Mouse (Mus musculus) intestine, embryonic 15.5 days (tissue): ENCODE data around the gene Rhebl1. TPM values are rescaled to one million over a fixed set of nuclear protein-coding genes. Genes with fewer than 3 reads are reported as not detected.

Experiments
- ATAC-seq: fragments of 200-750 bp; cut with Nextera tagmentation; 2 replicates; pipeline ENCODE4 v1.8.0; 2017; ENCODE audit warnings: moderate TSS enrichment, moderate library complexity
- H3K27ac ChIP-seq: fragments of 300-500 bp; sonication (generic); 2 replicates; pipeline ENCODE4 v1.5.1; 2015; ENCODE audit warnings: mild to moderate bottlenecking, inconsistent platforms
- H3K27me3 ChIP-seq: fragments of 300-500 bp; sonication (generic); replicated peaks from 2 replicates; pipeline ENCODE4 v1.6.1; 2015; ENCODE audit warnings: inconsistent platforms
- H3K36me3 ChIP-seq: fragments of 300-500 bp; sonication (generic); 2 replicates; pipeline ENCODE4 v1.6.1; 2015; ENCODE audit warnings: inconsistent platforms
- H3K4me1 ChIP-seq: fragments of 300-500 bp; sonication (generic); replicated peaks from 2 replicates; pipeline ENCODE4 v1.6.1; 2015; ENCODE audit warnings: inconsistent platforms
- H3K4me2 ChIP-seq: fragments of 300-500 bp; sonication (generic); replicated peaks from 2 replicates; pipeline ENCODE4 v1.6.1; 2015; ENCODE audit warnings: mild to moderate bottlenecking, inconsistent platforms
- H3K4me3 ChIP-seq: fragments of 300-500 bp; sonication (generic); replicated peaks from 2 replicates; pipeline ENCODE4 v1.5.1; 2015; ENCODE audit warnings: inconsistent platforms
- H3K9ac ChIP-seq: fragments of 300-500 bp; sonication (generic); 2 replicates; pipeline ENCODE4 v1.6.1; 2015; ENCODE audit warnings: inconsistent platforms
- H3K9me3 ChIP-seq: fragments of 300-500 bp; sonication (generic); 2 replicates; pipeline ENCODE4 v1.6.1; 2016; ENCODE audit warnings: inconsistent platforms
- WGBS: fragments of 180-500 bp; shearing (Covaris S2); methylation state at CpG from one replicate; pipeline ENCODE4 v1.1.7; 2015; 5-methylcytosine and 5-hydroxymethylcytosine counted together
- polyA plus RNA-seq: library from polyadenylated mRNA; unstranded; fragments of >200 nt; fragmentation: Nextera tagmentation; extraction: Ambion mirVana; gene quantifications from 2 replicates; pipeline ENCODE4 v1.2.1, GENCODE M21; 2015

Gene Rhebl1
- polyA plus RNA-seq, 1 experiment from 2014 or later = 12.5 TPM

DNA sequence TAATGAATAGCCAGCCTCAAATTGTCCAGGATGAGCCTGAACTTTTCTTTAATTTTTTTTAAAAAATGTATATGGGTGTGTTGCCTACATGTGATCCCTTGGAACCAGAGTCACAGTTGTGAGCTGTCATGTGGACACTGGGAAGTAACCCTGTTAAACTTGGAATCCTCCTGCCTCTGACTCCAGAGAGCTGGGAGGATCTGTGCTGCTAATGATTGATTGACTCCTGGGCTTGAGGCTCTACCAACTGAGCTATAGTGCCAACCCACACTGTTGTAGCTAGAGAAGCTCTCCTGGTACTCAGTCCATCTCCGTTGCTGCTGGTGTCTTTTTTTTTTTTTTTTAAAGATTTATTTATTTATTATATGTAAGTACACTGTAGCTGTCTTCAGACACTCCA is 10.2 kb downstream of the Rhebl1 start:
- no peaks in the 10 kb centered on the region for H3K27me3 ChIP-seq
- no peak overlapping the region for H3K4me3 ChIP-seq
- H3K27ac ChIP-seq = peak overlapping the region; percentile 48; the same call in 1 of the 2 replicates
- H3K4me2 ChIP-seq = no peak overlapping the region
- no peaks in the 10 kb centered on the region for H3K36me3 ChIP-seq
- 0 out of 2 replicates have a peak, but pooled peaks cover 7% of the 10 kb centered on the region for H3K4me1 ChIP-seq
- ATAC-seq = no peak
- H3K9ac ChIP-seq = no peak overlapping the region
- no peaks in the 10 kb centered on the region for H3K9me3 ChIP-seq
- 68% methylated on average over 1 of the region's 1 CpGs for WGBS

DNA sequence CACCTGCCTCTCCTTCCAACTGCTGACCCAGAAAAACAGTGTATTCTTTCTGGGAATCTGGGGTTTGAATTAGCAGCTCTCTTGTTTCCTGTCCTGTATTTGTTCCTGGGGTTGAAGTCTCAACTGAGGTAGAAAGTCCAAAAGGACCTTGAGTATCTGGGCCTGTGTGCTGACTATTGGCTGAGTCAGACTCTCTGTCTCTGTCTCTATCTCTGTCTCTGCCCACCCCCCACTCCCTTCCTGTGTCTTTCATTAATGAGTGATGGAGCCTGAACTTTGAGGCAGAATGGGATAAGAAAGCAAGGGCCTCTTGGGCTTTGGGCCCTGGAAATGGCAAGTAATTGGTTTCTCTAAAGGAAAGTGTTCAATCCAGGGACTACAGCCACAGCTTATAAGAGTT is 10.7 kb downstream of the Rhebl1 start:
- Histone ChIP-seq H3K36me3 (no peaks in the 10 kb centered on the region), H3K4me1 (0 out of 2 replicates have a peak, but pooled peaks cover 7% of the 10 kb centered on the region), H3K4me2 (no peak overlapping the region), H3K9ac (no peak overlapping the region), H3K27me3 (no peaks in the 10 kb centered on the region), H3K9me3 (no peaks in the 10 kb centered on the region), H3K27ac (peak overlapping the region; percentile 64), H3K4me3 (no peak overlapping the region)
- ATAC-seq = peak; percentile 34; the same call in 1 of the 2 replicates

DNA sequence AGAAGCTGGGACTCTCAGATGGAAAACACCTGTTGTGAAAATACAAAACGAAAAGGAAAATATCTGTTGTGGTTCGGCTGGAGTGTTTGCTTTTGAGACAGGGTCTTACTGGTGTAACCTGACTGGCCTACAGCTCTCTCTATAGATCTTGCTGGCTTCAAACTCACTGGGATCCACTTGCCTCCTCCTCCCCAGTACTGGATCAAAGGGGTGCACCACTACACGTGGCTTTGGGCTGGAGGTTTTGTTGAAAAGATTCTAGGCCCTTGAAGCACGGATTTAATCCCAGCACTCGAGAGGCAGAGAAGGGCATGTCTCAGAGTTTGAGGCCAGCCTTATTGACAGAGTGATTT is 12.7 kb downstream of the Rhebl1 start:
- peak overlapping the region; percentile 95 for H3K4me2 ChIP-seq
- no peaks in the 10 kb centered on the region for H3K36me3 ChIP-seq
- WGBS = 12% methylated on average over 5 of the region's 5 CpGs
- H3K9me3 ChIP-seq = no peaks in the 10 kb centered on the region
- no peak overlapping the region for H3K27ac ChIP-seq
- ATAC-seq = peak; percentile 40
- H3K27me3 ChIP-seq = no peaks in the 10 kb centered on the region
- peak overlapping the region; percentile 73 for H3K4me3 ChIP-seq
- H3K4me1 ChIP-seq = 0 out of 2 replicates have a peak, but pooled peaks cover 7% of the 10 kb centered on the region
- no peak overlapping the region for H3K9ac ChIP-seq

DNA sequence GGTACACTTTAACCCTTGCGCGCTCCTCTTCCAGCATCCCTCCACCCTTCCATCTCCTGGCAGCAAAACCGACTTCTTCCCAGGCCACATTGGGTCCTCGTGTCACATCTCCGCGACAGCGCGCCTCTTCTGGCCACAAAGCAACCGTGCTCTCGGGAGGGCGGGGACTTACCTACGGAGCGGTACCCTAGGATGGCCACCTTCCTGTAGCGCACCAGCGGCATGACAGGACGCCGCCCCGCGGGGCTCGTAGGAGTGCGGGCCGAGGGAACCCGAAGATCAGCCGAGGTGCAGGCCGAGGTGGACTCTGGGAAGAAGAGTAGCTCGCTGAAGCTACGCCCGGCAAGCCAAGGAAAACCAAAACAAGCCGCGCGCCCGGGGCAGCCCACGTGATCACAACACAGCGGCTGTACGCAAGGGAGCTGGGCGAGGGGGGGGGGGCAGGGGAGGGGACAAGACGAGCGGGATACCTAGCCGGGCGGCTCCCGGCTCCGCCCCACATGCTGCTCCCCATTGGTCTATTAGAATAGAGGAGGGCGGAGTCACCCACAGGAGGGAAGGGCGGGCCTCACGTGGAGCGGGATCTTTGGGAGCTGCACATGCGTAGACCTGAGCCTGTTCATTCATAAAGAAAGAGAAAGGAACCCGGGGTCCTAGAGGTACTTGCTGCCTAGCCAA is 13.2 kb downstream of the Rhebl1 start:
- under 1% methylated on average over 48 of the region's 48 CpGs for WGBS
- H3K9ac ChIP-seq = peak overlapping the region; percentile 65
- no peaks in the 10 kb centered on the region for H3K27me3 ChIP-seq
- H3K4me1 ChIP-seq = 0 out of 2 replicates have a peak, but pooled peaks cover 7% of the 10 kb centered on the region
- H3K9me3 ChIP-seq = no peaks in the 10 kb centered on the region
- no peaks in the 10 kb centered on the region for H3K36me3 ChIP-seq
- peak overlapping the region; percentile 73 for H3K4me3 ChIP-seq
- ATAC-seq = peak; percentile 96
- H3K4me2 ChIP-seq = peak overlapping the region; percentile 95
- peak overlapping the region; percentile 83 for H3K27ac ChIP-seq

DNA sequence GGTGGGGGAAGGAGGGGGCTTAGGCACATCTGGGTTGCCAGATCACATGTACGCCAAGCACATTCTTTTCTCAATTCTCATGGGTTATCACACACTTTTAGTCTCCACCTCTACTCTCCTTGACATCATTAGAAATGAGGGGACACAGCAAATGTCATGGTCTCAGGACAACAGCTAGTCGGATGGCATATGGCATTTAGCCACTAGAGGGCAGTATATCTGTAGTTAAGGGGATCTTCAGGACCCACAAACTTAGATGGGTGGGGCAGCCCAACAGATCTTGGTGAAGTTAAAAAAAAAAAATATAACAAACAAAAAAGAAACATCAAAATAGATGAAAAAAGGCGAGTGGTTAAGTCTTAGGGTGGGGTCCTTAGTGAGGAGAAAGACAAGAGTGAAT is 17.0 kb downstream of the Rhebl1 start:
- Histone ChIP-seq H3K27ac (no peak overlapping the region), H3K9ac (no peak overlapping the region), H3K4me2 (no peak overlapping the region), H3K27me3 (no peaks in the 10 kb centered on the region), H3K4me1 (0 out of 2 replicates have a peak, but pooled peaks cover 7% of the 10 kb centered on the region), H3K4me3 (no peak overlapping the region), H3K9me3 (no peaks in the 10 kb centered on the region), H3K36me3 (no peaks in the 10 kb centered on the region)
- 18% methylated on average over 3 of the region's 3 CpGs for WGBS
- ATAC-seq = no peak

DNA sequence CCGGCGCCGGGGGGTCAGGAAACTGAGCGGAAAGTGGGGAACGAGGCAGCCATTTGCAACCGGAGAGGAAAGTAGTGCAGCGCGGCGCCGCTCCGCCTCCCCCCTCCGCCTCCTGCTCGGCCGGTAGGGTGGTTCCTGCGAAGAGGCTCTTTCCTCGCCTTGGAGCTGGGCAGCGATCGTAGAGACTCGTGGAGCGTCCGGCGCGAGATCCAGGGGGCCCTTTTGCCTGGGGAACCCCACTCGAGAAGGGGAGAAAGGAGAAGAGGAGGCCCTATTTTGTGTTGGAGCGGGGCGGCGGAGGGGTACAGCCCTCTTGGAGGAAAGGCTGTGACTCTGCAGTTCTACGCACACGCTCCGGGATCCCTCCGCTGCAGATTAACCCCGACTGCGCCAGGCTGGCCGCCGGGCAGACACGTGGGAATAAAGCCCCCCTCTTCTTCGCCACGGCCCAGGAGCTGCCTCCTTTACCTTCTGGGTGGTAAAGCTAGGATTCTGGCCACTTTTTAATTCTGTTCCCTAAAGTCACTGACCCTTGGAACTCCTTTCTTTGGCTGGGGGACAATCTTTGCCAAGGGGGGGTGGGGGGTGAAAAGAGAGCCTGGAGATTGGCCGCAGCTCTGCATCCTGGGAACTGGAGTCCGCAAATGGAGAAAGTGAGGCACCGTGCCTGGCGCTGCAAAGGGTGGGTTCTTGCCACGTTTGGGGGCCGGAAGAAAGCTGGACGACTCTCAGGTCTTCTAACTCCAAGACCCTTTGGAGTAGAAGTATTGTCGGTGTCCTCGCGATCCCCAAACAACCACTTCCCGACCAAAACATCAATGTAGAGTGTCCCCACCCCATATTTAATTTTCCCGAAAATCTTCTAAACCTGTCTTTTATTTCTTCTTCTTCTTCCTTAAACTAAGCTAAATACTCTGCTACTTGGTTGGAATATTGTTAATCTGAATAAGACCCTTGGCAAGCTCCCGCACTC is 22.1 kb downstream of the Rhebl1 start:
- H3K9ac ChIP-seq = peak overlapping the region; percentile 100
- WGBS = 1% methylated on average over 51 of the region's 51 CpGs
- no peaks in the 10 kb centered on the region for H3K27me3 ChIP-seq
- H3K4me3 ChIP-seq = peak overlapping the region; percentile 98
- H3K9me3 ChIP-seq = no peaks in the 10 kb centered on the region
- peaks cover 27% of the 10 kb centered on the region for H3K4me1 ChIP-seq
- no peaks in the 10 kb centered on the region for H3K36me3 ChIP-seq
- peak overlapping the region; percentile 88 for H3K4me2 ChIP-seq
- peak overlapping the region; percentile 99 for H3K27ac ChIP-seq
- peak; percentile 86 for ATAC-seq

DNA sequence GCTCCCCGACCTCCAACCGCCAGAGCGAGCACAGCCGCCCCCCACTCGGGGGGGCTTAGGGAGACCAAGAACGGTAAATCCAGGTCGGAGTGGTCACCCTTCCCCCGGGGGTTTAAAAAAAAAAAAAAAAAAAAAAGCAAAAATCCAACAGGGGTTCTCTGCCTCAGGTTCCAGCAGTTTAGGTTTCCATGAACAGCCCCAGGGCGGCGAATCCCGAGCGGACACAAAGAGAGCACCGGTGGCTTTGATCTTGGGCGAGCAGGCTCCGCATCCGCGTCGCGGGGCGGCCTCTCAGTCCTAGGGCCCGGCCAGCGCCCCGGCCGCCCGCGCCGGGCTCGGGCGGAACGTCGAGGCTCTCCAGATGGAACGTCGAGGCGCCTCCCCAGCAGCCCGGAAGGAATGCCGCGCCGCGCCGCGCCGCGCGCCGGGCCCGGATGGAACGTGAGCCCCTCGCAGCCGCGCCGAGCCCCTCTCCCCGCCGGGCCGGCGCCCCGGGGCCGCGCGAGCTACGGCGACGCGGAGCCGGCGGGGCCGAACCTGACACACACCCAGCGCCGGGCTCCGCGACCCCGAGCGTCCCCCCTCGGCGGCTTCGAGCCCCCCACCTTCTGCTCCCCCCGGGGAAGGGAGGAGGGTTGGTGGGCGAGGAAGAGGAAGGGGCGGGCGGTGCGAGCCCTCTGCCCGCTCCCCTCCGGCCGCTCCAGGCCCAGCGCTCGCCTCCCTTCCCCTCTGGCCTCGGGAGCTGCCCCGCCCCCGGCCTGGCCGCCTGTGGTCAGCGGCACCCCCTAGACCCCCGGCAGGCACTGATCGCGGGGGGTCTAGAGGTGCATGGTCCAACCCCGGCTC is 23.0 kb downstream of the Rhebl1 start, which contains the start of gene Kmt2d:
Kmt2d (minus strand) TSS at position 135 of the 846 bp plus-strand sequence.
- Histone ChIP-seq H3K9ac (peak within 1 kb of the TSS; percentile 100), H3K4me2 (peak within 1 kb of the TSS; percentile 88), H3K36me3 (peaks cover 4% of the 10 kb centered on the region; the same call in 1 of the 2 replicates), H3K27ac (peak within 1 kb of the TSS; percentile 99), H3K4me3 (peak within 1 kb of the TSS; percentile 98), H3K27me3 (no peaks in the 10 kb centered on the region), H3K9me3 (no peaks in the 10 kb centered on the region), H3K4me1 (peaks cover 28% of the 10 kb centered on the region)
- under 1% methylated on average over 79 of the region's 94 CpGs for WGBS
- ATAC-seq = peak; percentile 58

DNA sequence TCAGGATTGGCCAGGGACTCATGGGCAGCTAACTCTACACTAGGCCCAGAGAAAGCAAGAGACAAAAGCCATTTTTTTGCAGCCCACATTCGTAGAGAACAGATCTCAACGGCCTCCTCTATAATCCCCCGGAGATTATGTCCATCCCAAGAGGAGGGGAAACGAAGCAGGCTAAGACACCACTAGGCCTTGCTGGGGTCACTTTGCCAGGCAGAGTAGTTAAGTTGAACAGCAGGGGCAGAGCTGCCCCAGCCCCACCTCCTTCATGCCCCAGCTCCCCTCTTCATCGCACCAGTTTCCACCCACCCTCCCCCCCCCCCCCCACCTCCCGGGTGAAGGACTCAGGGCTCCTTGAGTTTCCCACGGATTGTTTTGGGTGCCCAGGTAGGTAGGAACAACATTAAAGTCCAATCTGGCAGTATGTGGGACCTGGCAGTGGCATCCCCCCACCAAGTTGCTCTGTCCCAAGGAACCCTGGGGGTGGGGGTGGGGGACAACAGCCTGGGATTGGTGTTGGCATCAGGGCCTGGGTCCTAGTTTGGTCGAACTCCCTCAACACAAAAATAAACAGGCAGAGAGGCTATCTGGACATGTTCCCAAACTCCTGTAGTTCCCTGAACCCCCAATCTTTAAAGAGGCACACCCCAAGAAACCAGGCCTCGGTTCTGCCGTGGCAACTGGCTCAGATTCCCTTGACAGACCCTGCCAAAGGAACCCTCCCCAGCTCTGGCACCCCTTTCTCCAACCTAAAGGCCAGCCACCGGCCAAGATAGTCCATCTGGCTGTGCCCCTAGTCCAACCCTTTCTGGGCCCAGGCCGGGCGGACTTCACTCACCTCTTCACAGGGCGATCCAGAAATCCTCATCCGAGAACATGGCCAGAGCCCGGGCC is 23.9 kb downstream of the Rhebl1 start:
- Histone ChIP-seq H3K27ac (peak overlapping the region; percentile 99), H3K4me1 (peaks cover 28% of the 10 kb centered on the region), H3K4me3 (peak overlapping the region; percentile 98), H3K9me3 (no peaks in the 10 kb centered on the region), H3K4me2 (peak overlapping the region; percentile 88), H3K27me3 (no peaks in the 10 kb centered on the region), H3K9ac (peak overlapping the region; percentile 100), H3K36me3 (peaks cover 12% of the 10 kb centered on the region)
- 0% methylated on average over 16 of the region's 16 CpGs for WGBS
- 0 out of 2 replicates have a peak, but pooled peaks have one; percentile 7 for ATAC-seq

DNA sequence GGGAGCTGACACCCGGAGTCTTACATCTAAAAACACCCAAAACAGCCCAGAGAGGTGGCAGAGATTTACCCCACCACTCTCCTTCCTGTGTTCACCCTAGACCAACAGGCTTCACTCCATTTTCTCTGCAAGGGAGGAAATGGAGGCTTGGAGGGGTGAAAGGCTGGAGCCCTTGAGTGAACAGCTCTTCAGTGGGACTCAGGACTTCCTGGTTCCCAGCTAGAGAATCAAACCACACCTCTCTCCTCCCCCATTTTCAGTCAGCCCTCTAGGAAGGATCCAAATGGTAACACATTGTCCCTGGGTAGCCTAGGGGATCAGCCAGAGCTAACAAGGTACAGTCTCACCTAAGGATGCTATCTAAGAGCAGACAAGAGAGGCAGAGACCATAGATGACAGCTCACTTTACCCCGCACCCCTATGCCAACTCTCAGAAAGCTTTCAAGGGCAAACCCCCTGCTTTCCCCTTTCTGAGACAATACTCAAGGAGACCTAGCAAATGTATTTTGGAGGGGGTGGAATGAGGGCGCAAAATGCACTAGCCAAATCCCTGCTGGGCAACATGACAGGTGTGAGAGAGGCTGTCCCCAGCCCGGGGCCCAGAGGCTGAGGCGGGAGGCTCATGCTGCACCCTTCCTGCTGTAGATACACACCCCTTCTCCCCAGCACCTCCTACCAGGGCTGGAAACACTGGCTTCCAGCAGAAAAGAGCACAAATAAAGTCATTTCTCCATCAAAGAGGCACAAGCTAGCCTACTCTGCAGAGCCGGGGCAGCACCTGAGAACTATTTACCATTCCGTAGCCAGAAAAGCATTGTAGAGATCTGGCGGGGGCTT is 24.8 kb downstream of the Rhebl1 start:
- Histone ChIP-seq H3K36me3 (peaks cover 20% of the 10 kb centered on the region), H3K4me3 (peak overlapping the region; percentile 98), H3K27ac (0 out of 2 replicates have a peak overlapping the region, but pooled peaks have one; percentile 18), H3K4me1 (peaks cover 28% of the 10 kb centered on the region), H3K9me3 (no peaks in the 10 kb centered on the region), H3K4me2 (peak overlapping the region; percentile 88), H3K27me3 (no peaks in the 10 kb centered on the region), H3K9ac (peak overlapping the region; percentile 100)
- 7% methylated on average over 8 of the region's 8 CpGs for WGBS
- peak; percentile 43; the same call in 1 of the 2 replicates for ATAC-seq

DNA sequence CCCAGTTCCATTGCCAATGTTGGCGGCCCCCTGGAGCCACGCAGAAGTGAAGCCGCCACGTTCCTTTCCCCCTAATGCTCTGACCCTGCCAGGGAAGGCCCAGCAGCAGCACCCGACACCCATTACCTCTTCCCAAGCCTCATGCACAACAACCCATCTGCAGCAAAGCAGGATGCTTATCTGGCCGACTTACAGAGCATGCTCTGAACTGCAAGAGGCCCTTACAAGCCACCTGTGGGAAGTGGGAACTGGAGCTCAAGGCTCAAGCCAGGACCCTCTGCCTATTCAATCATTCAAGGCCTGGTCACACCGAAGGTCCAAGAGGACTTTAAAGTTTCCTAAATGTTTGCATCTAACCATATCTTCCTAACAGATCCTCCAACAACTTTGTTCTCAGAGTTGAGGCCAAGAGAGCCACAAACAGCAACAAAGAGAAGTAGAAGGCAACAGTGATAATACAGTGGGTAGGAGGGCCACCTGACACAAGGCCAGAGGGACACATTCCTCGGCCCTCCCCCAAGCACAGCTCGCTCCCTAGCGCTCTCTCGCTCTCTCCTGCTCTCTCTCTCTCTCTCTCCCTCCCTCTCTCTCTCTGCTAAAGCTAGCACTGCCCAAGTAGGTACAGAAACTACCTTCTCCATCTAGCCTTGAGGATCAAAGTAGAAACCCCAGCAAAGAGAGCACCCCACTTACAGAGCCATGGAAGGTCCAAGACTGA is 25.8 kb downstream of the Rhebl1 start:
- peak overlapping the region; percentile 100 for H3K9ac ChIP-seq
- no peak for ATAC-seq
- peak overlapping the region; percentile 36; the same call in 1 of the 2 replicates for H3K27ac ChIP-seq
- H3K9me3 ChIP-seq = no peaks in the 10 kb centered on the region
- peak overlapping the region; percentile 88 for H3K4me2 ChIP-seq
- peak overlapping the region; percentile 98 for H3K4me3 ChIP-seq
- no peaks in the 10 kb centered on the region for H3K27me3 ChIP-seq
- H3K4me1 ChIP-seq = peaks cover 28% of the 10 kb centered on the region
- 31% methylated on average over 11 of the region's 11 CpGs for WGBS
- H3K36me3 ChIP-seq = peaks cover 31% of the 10 kb centered on the region
